Mouse (Mus musculus): ENCODE data around the gene Map3k19.

Gene Map3k19

DNA sequence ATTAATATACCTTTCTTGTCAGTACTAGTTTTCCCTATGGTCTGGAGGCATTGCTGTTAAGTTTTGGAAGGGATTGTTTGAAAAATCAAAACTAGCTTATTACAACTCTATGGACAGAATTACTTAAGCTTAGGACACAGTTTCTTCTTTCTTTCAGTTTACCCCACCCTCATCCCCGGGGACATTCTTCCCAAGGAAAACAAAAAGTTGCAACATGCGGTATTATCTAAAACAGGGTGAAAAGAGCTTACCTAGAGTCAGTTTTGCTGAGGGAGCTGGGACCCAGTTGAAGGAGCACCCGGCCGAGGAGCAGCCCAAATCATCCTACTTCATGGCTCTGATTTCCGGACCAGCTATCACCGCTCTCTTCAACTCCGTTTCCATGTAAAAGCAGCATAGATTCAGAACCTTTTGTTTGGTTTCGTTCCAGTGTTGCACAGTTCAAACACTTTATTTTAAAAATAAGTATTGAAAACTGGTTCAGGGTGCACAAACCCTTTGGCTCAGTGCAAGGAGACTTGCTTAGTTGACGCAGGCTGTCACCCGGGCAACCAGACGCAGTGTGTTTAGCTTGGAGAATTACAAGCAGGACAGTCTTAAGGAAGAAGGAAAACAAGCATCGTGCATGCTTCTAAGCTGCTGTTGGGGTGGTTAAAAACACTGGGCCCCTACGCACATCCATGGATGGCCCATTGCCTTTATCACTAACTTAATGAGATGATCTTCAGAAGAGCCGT, at the start of gene Map3k19:
Gene Map3k19, minus strand, starts transcription at position 546 of the 737 bp plus-strand sequence.
- WGBS = 51% methylated on average over 14 of the region's 14 CpGs

DNA sequence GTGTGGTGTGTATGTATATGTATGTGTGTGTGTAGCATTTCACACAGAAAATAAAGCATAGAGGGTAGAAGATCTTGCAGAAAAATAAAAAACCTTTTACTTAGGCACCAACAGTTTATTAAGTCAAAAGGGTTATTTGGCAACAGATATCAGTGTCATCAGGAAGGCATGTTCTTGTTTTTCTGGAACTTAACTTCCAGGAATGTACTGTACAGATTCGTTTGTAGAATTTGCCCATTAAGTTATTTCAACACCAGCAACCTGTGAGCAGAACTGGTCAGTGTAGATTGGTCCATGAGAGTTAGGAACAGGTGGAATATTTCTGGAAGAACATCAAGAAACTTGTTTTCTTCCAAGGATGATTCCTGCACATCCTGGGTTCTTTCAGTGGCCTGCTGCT, 44.6 kb upstream of the Map3k19 start:
- 82% methylated on average over 1 of the region's 1 CpGs for WGBS

DNA sequence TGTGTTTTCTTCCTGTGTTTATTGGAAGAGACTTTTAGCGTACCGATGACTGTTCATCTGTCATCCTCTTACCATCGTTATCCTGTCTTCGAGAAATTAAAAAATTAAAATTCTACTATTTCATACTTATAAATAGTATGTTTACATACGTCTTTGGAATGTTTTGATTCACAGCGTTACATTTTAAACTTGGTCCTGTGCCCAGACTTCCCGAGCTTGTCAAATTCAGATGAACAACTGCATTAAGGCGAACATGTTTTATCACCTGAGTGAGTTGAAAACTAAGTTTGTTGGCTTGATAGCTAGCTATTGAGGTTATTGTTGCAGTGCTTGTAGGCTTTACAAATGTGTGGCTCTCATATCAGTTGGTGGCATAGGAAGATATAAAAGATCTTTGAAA, 14.4 kb upstream of the Map3k19 start:
- 13% methylated on average over 8 of the region's 8 CpGs for WGBS

DNA sequence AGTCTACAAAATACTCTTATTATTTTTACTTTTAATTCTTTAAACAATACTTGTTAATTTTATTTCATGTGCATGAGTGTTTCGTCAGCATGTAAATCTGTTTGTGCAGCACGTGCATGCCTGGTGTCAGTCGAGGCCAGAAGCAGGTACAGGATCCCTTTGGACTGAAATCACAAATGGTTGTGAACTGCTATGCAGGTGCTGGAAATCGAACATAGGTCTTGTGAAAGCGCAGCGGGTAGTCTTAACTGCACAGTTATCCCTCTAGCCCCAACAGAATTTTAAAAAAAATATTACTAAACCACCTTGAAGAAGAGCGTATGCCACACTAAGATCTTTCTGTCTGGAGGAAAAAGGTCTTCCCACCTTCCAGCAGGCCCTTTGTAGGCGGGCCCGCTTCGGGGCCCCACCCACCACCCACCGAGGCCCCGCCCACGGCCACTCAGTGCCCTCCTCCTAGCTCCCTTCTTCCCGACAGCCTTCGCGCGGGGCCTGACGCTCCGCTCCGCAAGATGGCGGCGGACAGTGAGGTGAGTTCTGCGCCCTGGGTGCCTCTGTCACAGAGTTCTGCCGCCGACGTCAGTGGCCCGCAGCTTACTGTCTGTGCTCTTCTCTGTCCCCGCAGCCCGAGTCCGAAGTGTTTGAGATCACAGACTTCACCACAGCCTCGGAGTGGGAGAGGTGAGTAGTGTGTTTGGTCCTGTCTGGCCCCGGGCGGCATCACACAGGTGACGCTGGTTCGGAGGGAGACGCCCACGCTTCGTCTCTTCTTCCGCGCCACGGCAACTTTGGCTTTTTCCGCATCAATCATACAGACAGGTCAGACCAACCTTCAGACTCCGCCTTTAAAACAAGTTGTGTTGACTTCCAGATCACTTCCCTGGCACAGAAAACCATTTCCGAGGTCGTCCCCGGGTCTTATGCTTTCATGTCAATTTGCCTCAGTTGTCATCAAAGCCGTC, 13.8 kb upstream of the Map3k19 start, which contains the start of gene Rab3gap1:
Gene Rab3gap1, plus strand, starts transcription at position 474 of the 962 bp plus-strand sequence.
- 10% methylated on average over 47 of the region's 47 CpGs for WGBS

DNA sequence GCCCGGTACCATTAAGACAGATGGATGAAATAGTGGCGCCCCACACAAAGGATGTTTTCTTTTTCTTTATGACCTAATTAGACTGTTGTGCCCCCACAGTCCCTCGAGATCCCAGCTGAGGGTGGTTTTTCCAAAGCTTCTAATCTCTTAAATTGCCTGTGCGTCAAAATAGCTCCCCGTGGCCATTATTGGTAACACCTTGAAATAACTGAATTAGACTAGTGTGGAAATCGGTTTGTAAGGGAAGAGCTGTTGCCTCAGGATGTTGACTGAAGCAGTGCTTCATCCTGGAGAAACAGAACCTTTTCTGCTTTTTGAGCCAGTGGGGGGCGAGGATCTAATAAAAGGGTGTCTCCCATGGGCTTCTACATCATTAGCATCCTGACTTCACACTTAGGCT, 9.0 kb upstream of the Map3k19 start:
- WGBS = 49% methylated on average over 7 of the region's 7 CpGs

DNA sequence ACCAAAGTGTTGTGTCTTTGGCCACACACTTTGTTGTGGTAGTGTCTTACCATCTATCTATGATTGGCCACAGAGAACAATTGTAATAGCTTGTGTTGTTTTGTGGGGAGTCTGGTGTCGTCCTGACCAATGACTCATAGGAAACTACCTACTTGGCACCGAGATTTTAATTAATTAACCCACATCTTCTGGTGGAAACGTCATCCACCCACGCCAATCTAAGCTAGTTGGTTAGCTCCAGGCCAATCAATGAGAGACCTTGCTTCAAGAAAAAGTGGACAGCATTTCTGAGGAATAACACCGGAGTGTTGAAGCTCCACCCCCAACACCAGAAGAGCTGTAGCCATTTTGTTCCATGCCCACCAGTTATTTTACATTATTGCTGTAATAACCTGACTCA, 7.1 kb upstream of the Map3k19 start:
- 86% methylated on average over 5 of the region's 5 CpGs for WGBS

DNA sequence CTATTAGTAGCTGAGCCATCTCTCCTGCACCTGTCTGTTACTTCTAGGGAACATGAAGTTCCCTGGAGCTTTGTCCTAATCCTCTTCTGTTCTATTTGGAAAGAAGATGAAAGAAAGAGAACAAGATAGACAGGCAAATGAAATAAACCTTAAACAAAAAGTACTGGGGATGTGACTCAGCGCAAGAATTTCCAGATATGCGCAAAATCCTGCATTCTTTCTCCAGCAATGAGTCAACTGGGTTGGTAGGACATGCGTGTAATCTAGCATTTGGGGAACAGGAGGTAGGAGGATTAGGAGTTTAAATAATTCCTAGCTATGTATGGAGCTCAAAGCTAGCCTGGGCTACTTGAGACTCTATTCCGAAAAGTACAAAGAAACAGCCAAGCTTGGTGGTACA, 5.7 kb upstream of the Map3k19 start:
- 74% methylated on average over 4 of the region's 4 CpGs for WGBS

DNA sequence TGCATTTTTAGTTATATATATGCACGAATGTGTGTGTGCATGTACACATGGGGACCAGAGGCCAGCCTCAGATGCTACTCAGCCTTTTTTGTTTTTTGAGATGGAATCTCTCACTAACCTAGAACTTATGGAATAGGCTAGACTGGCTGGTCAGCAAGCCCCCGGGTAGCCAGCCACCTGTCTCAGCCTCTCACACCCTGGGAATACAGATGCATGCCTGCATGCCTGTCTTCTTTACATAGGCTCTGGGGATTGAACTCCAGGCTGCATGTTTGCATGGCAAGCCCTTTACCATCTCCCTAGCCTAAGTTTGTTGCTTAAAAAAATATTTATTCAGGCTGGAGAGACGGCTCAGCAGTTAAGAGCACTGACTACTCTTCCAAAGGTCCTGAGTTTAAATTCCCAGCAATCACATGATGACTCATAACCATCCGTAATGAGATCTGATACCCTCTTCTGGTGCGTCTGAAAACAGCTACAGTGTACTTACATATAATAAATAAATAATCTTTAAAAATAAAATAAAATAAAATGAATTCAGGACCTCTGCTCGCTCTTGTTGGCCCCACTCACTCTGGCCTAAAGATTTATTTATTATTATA, 5.1 kb upstream of the Map3k19 start:
- WGBS = 81% methylated on average over 6 of the region's 6 CpGs

DNA sequence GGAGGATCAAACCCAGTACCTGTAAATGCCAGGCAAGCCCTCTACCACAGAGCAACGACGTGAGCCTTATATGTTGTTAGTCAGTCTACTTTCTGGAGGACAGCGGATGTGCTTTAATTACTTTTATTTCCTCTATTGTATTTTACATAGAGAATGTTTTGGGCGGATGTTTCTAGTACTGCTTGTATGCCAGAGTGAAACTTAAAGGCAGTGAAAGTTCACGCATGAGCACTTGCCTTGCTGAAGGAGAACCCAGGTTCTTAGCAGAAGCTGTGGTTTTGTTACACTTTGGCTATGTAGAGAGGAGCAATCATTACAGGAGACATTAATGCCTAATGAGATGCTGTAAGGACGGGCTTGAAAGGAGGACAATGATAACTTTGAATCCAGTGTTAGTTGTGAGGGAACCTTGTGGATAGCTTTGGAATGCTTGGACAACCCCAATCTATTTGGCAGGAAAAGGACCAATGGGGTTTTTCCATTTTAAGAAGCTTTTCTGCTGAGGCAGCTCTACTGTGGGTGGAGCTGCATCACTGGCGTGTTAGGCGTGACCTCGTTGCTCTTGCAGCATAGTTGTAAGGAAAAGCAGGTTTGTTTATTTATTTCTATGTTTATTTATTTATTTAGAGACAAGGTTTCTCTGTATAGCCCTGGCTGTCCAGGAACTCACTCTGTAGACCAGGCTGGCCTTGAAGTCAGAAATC, 4.3 kb upstream of the Map3k19 start:
- WGBS = 80% methylated on average over 9 of the region's 9 CpGs

DNA sequence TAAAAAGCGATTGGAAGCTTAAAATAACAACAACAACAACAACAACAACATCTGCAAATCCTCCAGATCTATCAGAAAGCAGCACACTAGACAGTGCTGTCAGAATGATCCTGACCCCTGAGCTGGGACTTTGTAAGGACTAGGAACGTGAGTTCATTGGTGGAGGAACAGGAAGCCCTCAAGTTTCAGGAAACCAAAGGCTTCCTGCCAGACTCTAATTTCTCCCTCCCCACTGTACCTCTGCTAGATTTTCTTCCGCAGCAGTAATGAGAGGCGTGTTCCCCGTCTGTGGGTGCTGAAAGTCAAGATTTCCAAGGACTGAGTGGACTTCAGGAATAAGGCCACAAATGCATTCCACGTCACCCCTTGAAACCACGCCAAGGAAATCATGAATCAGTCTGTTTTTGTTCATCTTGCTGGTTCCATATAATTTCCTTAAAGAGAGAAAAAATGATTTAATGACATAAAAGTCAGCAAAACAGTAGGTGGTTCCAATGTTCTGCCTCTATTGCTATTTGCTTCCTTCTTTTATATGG, 4.7 kb downstream of the Map3k19 start:
- WGBS = 73% methylated on average over 7 of the region's 7 CpGs

DNA sequence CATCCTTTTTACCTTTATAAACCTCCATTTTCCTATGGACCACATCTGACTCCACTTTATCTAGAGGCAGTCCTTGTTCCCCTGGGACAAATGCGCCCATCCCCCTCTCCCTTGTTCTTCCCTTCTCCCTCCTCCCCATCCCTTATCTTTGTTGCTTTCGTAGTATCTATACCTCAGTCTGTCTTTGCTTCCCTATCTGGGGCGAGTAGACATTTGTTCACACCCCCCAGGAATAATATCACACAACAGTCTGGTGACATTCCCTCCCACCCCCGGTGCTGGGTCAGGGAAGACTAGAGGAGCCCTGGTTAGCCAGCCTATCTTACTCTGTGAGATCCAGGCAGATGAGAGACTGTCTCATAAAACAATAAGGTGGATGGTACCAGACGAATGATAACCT, 9.4 kb downstream of the Map3k19 start:
- 92% methylated on average over 5 of the region's 5 CpGs for WGBS

DNA sequence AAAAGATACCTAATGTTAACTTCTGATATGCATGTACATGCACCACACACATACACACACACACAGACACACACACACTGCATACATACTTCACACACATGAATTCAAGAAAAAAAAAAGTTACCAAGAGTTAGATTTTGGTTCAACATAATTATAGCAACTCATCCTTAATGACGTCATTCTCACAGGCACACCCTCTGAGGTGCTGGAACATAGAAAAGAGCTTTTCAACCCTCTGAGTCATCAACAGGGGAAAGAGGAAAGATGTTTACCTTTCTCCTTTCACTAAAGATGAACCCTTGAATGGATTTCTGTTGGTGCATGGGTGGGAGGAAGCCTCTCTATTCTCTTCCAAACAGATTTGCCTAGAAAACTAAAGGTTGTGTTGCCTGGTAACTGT, 16.2 kb downstream of the Map3k19 start:
- WGBS = 37% methylated on average over 1 of the region's 1 CpGs

DNA sequence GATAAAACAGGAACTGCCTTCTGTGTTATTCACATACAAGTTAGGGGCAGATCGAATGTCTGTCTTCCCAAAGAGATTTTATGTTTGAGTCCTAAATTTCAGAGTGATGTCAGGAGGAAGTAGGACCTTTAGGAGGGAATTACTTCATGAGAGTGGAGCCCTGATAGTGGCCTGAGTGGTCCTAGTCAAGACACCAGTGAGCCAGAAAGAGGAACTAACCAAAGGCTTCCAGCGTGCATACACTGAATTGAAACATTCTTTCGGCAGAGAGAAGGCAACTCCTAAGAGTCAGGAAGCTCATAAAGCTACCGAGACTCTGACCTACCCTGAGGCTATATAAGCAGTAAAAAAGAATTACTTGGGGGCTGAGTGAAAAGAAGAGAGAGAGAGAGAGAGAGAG, 18.2 kb downstream of the Map3k19 start:
- WGBS = 78% methylated on average over 4 of the region's 4 CpGs

DNA sequence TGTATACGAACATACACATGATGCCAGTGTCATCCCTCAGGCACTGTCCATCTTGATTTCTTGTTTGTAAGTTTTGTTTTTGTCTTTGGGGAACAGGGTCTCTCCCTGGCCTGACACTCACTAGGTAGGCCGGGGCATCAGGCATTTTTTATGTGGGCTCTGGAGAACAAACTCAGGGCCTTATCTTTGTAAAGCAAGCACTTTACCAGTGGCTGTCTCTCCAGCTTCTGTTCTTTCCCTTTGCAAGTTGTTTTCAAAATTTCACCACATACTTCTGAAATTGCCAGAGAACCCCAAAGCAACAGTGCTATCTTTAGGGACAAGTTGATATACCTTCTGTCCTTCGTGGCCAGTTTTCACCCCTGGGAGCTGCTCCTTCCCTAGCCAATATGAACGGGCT, 20.6 kb downstream of the Map3k19 start:
- 79% methylated on average over 4 of the region's 4 CpGs for WGBS

DNA sequence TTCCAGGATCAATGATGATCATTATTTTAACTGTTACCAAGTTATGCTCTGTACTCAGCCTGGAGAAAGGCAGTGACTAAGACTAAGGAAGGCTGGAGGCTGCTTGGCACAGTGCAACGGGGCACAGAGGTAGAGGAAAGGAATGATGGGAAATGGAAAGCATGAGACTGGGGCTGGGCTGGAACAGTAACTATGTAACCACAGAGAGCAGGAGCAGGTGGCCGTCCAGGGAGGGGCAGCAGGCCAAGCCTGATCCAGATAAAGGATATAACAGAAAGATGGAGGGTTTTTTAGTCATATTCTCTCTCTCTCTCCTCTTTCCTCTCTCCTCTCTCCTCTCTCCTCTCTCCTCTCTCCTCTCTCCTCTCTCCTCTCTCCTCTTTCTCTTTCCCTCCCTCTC, 21.1 kb downstream of the Map3k19 start:
- WGBS = 49% methylated on average over 2 of the region's 2 CpGs

DNA sequence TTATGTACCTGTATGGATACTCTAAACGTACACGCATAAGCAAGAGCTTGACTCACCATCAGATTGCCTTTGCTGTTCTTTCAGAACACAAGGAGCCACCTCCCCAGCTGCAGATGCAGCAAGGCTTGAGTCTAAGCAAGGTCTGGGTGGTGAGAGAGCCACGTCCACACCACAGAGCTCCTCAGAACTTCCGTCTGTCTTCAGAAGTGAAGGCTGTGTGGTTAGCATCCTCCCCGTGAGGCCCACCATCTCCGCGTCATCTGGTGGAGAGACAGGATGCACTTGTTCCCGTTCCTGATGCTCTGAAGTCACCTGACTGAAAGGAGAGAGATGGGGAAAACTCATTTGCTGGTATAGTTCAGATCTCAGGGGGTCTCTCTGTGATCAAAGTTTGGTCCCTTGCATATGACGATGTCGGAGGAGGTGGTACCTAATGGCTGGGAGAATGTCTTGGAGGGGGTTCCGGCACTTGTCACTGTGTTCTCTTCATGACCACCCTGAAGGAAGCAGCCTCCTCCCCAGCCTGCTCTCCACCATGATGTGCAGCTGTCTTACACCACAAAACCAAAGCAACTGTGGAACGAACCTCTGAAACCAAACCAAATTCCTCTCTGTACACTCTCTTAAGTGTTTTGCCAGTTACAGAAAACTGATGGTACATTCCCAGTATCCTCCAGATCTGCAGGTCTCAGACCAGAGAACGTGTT, 24.5 kb downstream of the Map3k19 start:
- 86% methylated on average over 13 of the region's 13 CpGs for WGBS

DNA sequence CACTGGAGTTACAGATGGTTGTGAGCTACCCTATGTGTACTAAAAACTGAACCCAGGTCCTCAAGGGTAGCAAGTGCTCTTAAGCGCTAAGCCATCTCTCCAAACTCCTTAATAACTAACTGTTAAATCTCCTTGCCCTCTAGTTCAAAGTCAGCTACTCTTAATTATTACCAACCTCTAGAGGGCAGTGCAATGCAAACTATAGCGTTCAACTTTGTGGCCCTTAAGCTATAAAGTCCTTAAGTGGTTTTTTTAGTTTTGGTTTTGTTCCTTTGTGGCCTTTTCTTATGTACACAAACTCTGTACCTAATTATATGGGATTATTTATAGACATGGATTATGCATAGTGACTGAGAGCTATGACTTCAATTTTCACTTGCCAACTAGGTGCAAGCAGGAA, 27.5 kb downstream of the Map3k19 start:
- 15% methylated on average over 2 of the region's 2 CpGs for WGBS

DNA sequence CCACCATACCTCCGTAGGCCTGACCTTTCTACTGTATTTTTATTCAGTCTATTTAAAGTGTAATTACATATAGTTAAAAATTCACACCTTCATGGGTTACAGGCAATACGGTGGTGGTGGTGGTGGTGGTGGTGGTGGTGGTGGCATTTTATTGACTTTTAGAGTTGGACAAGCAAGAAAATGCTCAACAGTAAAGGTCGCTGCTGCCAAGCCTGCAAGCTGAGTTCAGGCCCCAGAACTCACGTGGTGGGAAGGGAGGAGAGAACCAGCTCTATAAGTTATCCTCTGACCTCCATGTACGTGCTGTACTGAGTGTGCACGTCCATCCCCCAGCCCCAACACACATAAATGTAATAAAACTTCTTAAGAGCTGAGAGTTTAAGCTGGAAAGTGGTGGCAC, 38.5 kb downstream of the Map3k19 start:
- 89% methylated on average over 6 of the region's 6 CpGs for WGBS

DNA sequence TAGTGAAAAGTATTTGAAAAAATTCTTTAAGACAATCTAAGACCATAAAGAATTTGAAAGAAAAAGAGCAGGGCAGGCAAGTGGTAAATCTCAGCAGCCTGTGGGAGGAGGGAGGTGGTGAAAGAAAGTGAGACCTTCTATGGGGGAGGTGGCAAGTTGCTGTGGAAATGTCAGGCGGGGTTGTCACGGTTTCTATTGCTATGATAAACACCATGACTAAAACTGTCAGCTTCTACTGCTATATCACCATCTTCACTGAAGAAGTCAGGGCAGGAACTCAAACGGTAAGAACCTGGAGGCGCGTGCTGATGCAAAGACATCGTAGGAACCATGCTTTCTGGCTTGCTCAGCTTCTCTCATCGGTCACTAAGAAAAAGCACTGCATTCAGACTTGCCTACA, 41.9 kb downstream of the Map3k19 start:
- WGBS = 44% methylated on average over 7 of the region's 7 CpGs

DNA sequence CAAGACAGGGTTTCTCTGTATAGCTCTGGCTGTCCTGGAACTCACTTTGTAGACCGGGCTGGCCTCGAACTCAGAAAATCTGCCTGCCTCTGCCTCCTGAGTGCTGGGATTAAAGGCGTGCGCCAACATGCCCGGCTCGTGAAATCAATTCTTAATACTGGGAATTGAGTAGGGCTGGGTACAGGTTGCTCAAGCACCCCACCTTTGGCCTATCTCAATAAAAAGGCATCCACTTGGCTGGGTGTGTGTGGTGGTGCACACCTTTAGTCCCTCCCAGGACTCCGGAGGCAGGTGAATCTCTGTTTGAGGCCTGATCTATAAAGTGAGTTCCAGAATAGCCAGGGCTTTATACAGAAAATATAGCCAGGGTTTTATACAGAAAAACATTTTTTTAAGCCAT, 46.2 kb downstream of the Map3k19 start:
- 94% methylated on average over 7 of the region's 7 CpGs for WGBS

DNA sequence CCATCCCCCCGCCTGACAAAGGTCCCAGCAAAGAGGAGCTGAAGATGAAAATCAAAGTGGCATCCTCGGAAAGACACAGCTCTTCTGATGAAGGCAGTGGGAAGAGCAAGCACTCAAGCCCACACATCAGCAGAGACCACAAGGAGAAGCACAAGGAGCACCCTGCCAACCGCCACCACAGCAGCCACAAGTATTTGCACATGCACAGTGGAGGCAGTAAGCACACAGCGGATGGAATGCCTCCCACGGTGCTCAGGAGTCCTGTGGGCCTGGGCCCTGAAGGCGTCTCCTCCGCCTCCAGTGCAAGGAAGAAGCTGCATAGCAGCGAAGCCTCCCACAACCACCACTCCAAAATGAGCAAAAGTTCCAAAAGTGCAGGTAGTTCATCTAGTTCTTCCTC, 51.9 kb downstream of the Map3k19 start:
- WGBS = 72% methylated on average over 8 of the region's 8 CpGs

Data from cerebral cortex, adult 2 months (tissue).